Mouse (Mus musculus): ENCODE measurements at regions not wholly inside any gene's neighbourhood (a gene's known extent, or its start where the extent isn't known, plus 50 kb on each side); places are given as distances from the start of the nearest gene placed in this dataset.

DNA sequence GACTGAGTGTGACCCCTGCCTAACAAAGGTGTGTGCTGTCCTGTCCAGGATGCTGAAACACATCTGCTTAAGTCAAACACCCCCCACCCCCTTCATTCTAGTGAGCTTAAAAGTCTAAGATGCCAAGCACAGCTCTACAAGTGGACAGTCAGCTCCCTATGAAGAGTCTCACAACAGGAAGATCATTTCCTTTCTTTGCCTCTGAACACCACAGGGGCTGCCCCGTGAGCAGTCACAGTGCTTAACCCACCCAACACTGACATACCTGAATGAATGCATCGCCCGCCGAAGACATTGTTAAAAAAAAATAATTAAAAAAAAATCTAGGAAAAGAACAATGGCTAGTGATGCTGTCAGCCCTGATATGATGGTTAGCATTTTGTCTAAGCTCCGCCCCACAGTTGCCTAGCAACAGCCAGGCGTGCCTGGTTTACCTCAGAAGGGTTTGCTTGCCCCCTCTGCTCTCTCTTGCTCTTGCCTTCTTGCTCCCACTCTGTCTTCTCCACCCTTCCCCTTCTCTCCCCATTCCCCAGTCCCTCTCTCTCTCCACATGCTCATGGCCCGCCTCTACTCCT is 187.7 kb downstream of the Ly86 start:
- no peak for TF ChIP-seq CTCF (IDR thresholded peaks at IDR 0.05; ENCODE audit: insufficient read depth, low read depth, low read length)
- no peak for TF ChIP-seq POLR2A (IDR thresholded peaks at IDR 0.05; ENCODE audit: insufficient read depth, low read depth, low read length)
- Histone ChIP-seq H3K27ac (ENCODE audit: insufficient read depth, low read depth, low read length) (no peak overlapping the region), H3K4me3 (ENCODE audit: insufficient read depth, low read depth, low read length) (no peak overlapping the region), H3K4me1 (ENCODE audit: control insufficient read depth, insufficient read depth, low read length) (no peaks in the 10 kb centered on the region)
- WGBS = 80% methylated on average over 7 of the region's 7 CpGs

DNA sequence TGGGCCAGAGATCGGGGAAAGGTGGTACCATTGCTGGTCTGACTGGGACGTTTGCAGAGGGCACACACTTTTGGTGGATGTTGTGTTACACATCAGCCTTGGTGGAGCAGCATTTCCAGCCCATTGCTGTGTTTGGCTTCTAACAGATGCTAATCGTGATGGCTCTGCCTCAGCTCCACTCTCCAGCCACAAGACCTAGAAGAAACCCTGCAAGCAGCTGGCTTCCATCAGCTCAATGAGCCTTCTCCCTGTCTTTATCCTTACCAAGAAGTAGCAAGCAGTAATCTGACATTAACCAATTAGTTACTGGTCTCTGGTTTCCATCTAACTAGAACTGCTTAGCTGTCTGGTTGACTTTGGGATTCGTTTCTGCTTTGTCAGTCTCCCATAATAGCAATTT is 188.8 kb downstream of the Ly86 start:
- Histone ChIP-seq H3K27ac (ENCODE audit: insufficient read depth, low read depth, low read length) (no peak overlapping the region), H3K4me3 (ENCODE audit: insufficient read depth, low read depth, low read length) (no peak overlapping the region), H3K4me1 (ENCODE audit: control insufficient read depth, insufficient read depth, low read length) (no peaks in the 10 kb centered on the region)
- 83% methylated on average over 4 of the region's 4 CpGs for WGBS
- TF ChIP-seq POLR2A (IDR thresholded peaks at IDR 0.05; ENCODE audit: insufficient read depth, low read depth, low read length) (no peak), CTCF (IDR thresholded peaks at IDR 0.05; ENCODE audit: insufficient read depth, low read depth, low read length) (no peak)

DNA sequence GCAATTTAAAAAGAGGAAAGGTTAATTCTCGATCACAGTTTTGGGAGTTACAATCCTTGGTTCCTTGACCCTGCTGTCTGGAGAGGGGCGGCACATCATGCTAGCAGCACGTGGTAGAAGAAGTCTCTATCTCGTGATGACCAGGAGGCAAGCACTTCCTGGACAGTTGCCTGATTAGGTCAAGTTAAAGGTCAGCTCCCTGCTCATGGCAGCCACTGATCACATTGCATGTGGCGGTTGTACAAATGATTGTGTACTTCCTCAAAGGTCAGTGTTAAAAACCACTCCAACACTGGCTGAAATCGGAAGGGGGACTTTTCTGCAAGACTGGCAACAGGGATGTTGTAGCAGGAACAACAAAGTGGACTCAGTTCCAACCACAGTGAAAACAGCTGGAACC is 192.3 kb downstream of the Ly86 start:
- no peak overlapping the region for H3K27ac ChIP-seq (ENCODE audit: insufficient read depth, low read depth, low read length)
- no peak for TF ChIP-seq CTCF (IDR thresholded peaks at IDR 0.05; ENCODE audit: insufficient read depth, low read depth, low read length)
- 87% methylated on average over 6 of the region's 6 CpGs for WGBS
- no peak overlapping the region for H3K4me3 ChIP-seq (ENCODE audit: insufficient read depth, low read depth, low read length)
- peaks cover 3% of the 10 kb centered on the region; the same call in 1 of the 2 replicates for H3K4me1 ChIP-seq (ENCODE audit: control insufficient read depth, insufficient read depth, low read length)

DNA sequence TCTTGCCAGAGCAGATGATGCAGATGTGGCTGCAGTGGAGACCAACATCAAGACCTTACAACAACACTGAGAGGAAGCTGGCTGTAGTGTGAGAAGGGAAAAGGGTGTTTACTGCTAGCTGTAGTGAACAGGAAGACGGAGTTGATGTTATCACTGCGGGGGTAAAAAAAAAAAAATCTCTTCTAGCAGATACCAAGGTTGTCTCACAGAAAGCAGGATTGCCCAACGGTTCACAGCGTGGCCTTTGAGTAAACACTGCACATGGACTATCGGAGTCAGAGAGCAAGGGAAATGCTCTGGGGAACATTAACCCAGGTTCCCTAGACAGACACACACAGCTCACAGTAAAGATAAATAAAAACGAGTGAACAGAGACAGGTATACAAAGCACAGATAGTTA is 192.8 kb downstream of the Ly86 start:
- peaks cover 3% of the 10 kb centered on the region; the same call in 1 of the 2 replicates for H3K4me1 ChIP-seq (ENCODE audit: control insufficient read depth, insufficient read depth, low read length)
- 85% methylated on average over 6 of the region's 6 CpGs for WGBS

DNA sequence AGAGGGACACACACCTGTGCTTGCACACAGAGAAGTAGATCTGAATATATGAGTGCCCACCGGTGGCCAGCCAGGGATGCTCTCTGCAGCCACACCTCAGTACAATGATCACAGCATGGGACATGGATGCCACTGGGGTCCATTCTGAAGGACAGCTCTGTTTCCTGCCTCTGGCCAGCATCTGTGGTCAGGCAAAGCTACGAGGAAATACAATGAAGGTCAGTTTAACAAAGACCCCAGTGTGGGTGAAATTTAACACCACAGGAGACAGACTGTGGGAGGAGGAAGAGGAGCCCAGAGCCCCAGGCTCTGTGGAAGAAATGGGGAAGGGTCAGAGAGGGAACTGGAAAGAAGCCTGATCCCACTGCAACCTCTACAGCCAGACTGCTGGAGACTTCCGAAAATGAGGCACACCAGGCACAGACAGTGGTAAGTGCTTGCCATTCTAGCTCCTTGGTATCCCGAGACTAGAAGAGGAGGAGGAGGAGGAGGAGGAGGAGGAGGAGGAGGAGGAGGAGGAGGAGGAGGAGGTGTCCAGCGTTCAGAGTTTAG is 196.0 kb downstream of the Ly86 start:
- 23% methylated on average over 4 of the region's 5 CpGs for WGBS

More for the DNA sequence above, 192.8 kb downstream of the Ly86 start:
- TF ChIP-seq CTCF (IDR thresholded peaks at IDR 0.05; ENCODE audit: insufficient read depth, low read depth, low read length) = no peak
- TF ChIP-seq POLR2A (IDR thresholded peaks at IDR 0.05; ENCODE audit: insufficient read depth, low read depth, low read length) = no peak
- H3K27ac ChIP-seq (ENCODE audit: insufficient read depth, low read depth, low read length) = no peak overlapping the region
- H3K4me3 ChIP-seq (ENCODE audit: insufficient read depth, low read depth, low read length) = no peak overlapping the region

DNA sequence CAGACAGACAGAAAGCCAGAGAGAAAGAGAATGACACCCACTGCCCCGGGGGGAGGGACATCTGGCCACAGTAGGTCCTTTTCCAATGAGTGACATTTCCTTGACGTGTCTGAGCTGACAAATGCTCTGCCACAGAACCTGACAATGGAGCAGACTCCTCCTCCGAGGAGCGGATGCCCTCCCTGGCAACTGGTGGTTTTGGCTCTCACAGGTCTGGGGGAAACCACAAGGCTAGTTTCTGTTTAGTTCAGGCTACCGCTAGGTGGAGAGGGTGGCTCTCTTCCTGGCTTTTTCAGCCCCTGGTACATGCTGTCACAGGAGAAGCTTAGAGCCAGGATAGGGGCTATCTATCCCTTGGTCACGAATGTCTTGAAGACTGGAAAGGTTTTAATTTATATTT is 196.7 kb downstream of the Ly86 start:
- H3K27ac ChIP-seq (ENCODE audit: insufficient read depth, low read depth, low read length) = no peak overlapping the region
- no peak for TF ChIP-seq CTCF (IDR thresholded peaks at IDR 0.05; ENCODE audit: insufficient read depth, low read depth, low read length)
- no peak for TF ChIP-seq POLR2A (IDR thresholded peaks at IDR 0.05; ENCODE audit: insufficient read depth, low read depth, low read length)
- no peak overlapping the region for H3K4me3 ChIP-seq (ENCODE audit: insufficient read depth, low read depth, low read length)
- WGBS = 14% methylated on average over 6 of the region's 6 CpGs
- peaks cover 3% of the 10 kb centered on the region; the same call in 1 of the 2 replicates for H3K4me1 ChIP-seq (ENCODE audit: control insufficient read depth, insufficient read depth, low read length)

More for the DNA sequence above, 196.0 kb downstream of the Ly86 start:
- TF ChIP-seq POLR2A (IDR thresholded peaks at IDR 0.05; ENCODE audit: insufficient read depth, low read depth, low read length) (no peak), CTCF (IDR thresholded peaks at IDR 0.05; ENCODE audit: insufficient read depth, low read depth, low read length) (no peak)
- H3K4me3 ChIP-seq (ENCODE audit: insufficient read depth, low read depth, low read length) = no peak overlapping the region
- H3K27ac ChIP-seq (ENCODE audit: insufficient read depth, low read depth, low read length) = no peak overlapping the region
- H3K4me1 ChIP-seq (ENCODE audit: control insufficient read depth, insufficient read depth, low read length) = peaks cover 3% of the 10 kb centered on the region; the same call in 1 of the 2 replicates

DNA sequence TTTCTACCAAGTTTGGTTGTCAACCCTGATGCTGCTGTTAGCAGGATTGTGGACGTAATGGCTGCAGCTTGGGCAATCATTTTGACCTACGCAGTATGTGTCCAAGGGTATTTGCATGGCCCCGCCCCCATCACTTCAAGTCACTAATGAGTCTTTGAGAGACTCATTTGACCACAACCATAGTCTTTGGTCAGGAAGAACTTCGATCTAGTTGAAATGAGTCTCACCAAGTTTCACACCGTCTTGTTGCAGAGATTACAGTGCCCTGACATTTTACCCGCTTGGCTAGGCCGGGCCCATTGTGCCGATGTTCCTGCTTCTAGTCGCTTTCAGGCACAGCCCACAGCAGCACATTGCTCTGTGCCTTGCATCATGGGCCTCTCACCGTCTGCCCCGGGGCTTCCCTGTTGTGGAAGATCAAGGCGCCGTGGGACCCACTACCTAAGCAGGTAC is 197.8 kb downstream of the Ly86 start:
- Histone ChIP-seq H3K4me1 (ENCODE audit: control insufficient read depth, insufficient read depth, low read length) (peaks cover 3% of the 10 kb centered on the region; the same call in 1 of the 2 replicates), H3K4me3 (ENCODE audit: insufficient read depth, low read depth, low read length) (no peak overlapping the region), H3K27ac (ENCODE audit: insufficient read depth, low read depth, low read length) (no peak overlapping the region)
- 94% methylated on average over 13 of the region's 13 CpGs for WGBS
- TF ChIP-seq CTCF (IDR thresholded peaks at IDR 0.05; ENCODE audit: insufficient read depth, low read depth, low read length) (no peak), POLR2A (IDR thresholded peaks at IDR 0.05; ENCODE audit: insufficient read depth, low read depth, low read length) (no peak)

DNA sequence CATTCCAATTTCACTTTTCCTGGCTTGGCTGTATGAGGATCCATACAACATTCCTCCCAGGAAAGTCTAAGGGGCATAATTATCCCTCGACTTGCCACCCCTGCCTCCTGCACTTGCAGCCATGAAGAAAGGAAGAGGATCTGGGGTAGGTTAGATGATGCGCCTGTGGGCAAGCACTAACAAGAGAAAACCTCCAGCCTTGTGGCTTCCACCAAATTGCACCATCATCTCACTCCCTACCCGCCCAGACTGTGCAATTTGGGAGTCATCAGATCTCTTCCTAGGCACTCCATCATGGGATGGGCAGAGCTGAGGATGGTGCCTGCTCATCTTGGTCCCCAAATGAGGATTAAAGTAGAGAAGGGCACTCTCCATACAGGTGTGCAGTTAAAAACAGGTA is 198.8 kb downstream of the Ly86 start:
- WGBS = 44% methylated on average over 3 of the region's 3 CpGs
- Histone ChIP-seq H3K27ac (ENCODE audit: insufficient read depth, low read depth, low read length) (no peak overlapping the region), H3K4me3 (ENCODE audit: insufficient read depth, low read depth, low read length) (no peak overlapping the region), H3K4me1 (ENCODE audit: control insufficient read depth, insufficient read depth, low read length) (peaks cover 3% of the 10 kb centered on the region; the same call in 1 of the 2 replicates)
- TF ChIP-seq POLR2A (IDR thresholded peaks at IDR 0.05; ENCODE audit: insufficient read depth, low read depth, low read length) (no peak), CTCF (IDR thresholded peaks at IDR 0.05; ENCODE audit: insufficient read depth, low read depth, low read length) (no peak)

DNA sequence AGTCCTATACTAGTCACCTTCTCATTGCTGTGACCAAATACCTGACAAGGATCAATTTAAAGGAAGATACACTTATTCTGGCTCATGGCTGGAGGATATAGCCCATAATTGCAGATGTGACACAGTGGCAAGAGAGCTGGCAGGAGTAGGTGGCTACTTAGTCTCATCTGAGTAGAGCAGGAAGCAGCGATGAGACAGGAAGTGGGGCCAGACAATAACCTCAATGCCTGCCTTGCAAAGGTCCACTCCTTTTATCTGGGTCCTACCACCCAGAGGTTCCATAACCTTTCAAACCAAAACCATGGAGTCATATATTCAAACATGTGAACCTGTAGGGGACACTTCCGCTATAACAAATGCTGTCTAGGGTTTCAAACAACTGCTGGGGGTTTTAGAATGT is 199.7 kb downstream of the Ly86 start:
- Histone ChIP-seq H3K4me1 (ENCODE audit: control insufficient read depth, insufficient read depth, low read length) (peaks cover 3% of the 10 kb centered on the region; the same call in 1 of the 2 replicates), H3K27ac (ENCODE audit: insufficient read depth, low read depth, low read length) (no peak overlapping the region), H3K4me3 (ENCODE audit: insufficient read depth, low read depth, low read length) (no peak overlapping the region)
- TF ChIP-seq POLR2A (IDR thresholded peaks at IDR 0.05; ENCODE audit: insufficient read depth, low read depth, low read length) (no peak), CTCF (IDR thresholded peaks at IDR 0.05; ENCODE audit: insufficient read depth, low read depth, low read length) (no peak)
- 91% methylated on average over 2 of the region's 2 CpGs for WGBS

Data from olfactory bulb, adult 2 months (tissue).